Mouse (Mus musculus): Measurements from ENCODE around the gene Olfml2a.
A peak's percentile ranks its signal among the peaks of the same experiment; 100 is the strongest.

Olfml2a gene

DNA sequence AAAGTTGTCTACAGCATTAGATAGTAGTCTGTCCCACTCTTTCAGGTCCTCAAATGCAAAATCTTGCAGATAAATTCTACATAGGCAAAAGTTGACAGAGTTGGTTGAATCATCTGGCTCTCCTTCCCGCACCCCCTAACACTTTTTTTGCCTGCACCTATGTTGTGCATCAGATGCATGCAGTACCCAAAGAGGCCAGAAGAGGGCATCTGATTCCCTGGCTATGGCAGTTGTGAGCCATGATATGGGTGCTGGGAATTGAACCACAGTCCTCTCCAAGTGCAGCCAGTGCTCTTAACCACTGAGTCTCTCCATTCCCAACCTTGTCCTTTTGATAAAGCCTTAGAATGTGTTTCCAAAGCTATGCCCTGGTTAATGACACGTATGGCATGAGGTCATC lies 51.7 kb downstream of the Olfml2a start:
- Histone ChIP-seq H3K36me3 (ENCODE audit: insufficient read depth, low read length) (no peaks in the 10 kb centered on the region), H3K4me1 (replicated peaks; ENCODE audit: low read depth, low read length) (peaks cover 35% of the 10 kb centered on the region), H3K9me3 (ENCODE audit: low read length) (peaks cover 12% of the 10 kb centered on the region), H3K27me3 (ENCODE audit: insufficient read depth, low read length) (peaks cover 7% of the 10 kb centered on the region), H3K4me3 (replicated peaks; ENCODE audit: low read length) (no peak overlapping the region)
- TF ChIP-seq NANOG (IDR thresholded peaks at IDR 0.05; ENCODE audit: borderline replicate concordance, low read length) (no peak), CTCF (conservative IDR thresholded peaks at IDR 0.05; ENCODE audit: low read length) (peak; percentile 76), POU5F1 (IDR thresholded peaks at IDR 0.05; ENCODE audit: borderline replicate concordance, low read length) (no peak)

GRCm38 (mm10) chr2:38986580-38986979 lies 54.8 kb downstream of the Olfml2a start:
- TF ChIP-seq NANOG (IDR thresholded peaks at IDR 0.05; ENCODE audit: borderline replicate concordance, low read length) = no peak
- TF ChIP-seq CTCF (conservative IDR thresholded peaks at IDR 0.05; ENCODE audit: low read length) = no peak
- no peak for TF ChIP-seq POU5F1 (IDR thresholded peaks at IDR 0.05; ENCODE audit: borderline replicate concordance, low read length)
- Histone ChIP-seq H3K9me3 (ENCODE audit: low read length) (peaks cover 12% of the 10 kb centered on the region), H3K36me3 (ENCODE audit: insufficient read depth, low read length) (no peaks in the 10 kb centered on the region), H3K4me3 (replicated peaks; ENCODE audit: low read length) (no peak overlapping the region), H3K4me1 (replicated peaks; ENCODE audit: low read depth, low read length) (peaks cover 29% of the 10 kb centered on the region), H3K27me3 (ENCODE audit: insufficient read depth, low read length) (no peaks in the 10 kb centered on the region)

DNA sequence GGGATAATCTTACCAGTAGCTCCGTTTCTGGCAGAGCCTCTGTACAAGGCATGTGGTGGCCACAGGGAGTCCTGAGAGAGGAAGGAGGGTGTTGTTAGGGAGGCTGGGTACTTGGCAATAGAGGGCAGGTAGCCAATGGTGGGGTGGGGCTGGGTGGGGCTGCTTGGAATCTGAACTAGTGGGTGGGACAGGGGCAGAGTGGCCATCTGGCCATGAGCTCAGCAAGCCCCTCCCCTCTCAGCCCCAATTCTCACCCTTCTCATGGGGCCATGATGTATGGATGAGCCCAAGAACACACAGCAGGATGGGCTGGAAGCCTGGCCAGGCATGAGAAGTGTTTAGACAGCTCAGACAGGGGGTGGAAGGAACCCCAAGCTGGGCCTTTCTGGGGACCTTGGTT lies 55.6 kb downstream of the Olfml2a start:
- Histone ChIP-seq H3K27me3 (ENCODE audit: insufficient read depth, low read length) (no peaks in the 10 kb centered on the region), H3K4me1 (replicated peaks; ENCODE audit: low read depth, low read length) (peaks cover 24% of the 10 kb centered on the region), H3K9me3 (ENCODE audit: low read length) (peaks cover 12% of the 10 kb centered on the region), H3K36me3 (ENCODE audit: insufficient read depth, low read length) (no peaks in the 10 kb centered on the region), H3K4me3 (replicated peaks; ENCODE audit: low read length) (0 out of 2 replicates have a peak overlapping the region, but pooled peaks have one; percentile 8)
- TF ChIP-seq POU5F1 (IDR thresholded peaks at IDR 0.05; ENCODE audit: borderline replicate concordance, low read length) (no peak), CTCF (conservative IDR thresholded peaks at IDR 0.05; ENCODE audit: low read length) (no peak), NANOG (IDR thresholded peaks at IDR 0.05; ENCODE audit: borderline replicate concordance, low read length) (no peak)

- TF ChIP-seq NANOG (IDR thresholded peaks at IDR 0.05; ENCODE audit: borderline replicate concordance, low read length) = no peak
- no peak for TF ChIP-seq CTCF (conservative IDR thresholded peaks at IDR 0.05; ENCODE audit: low read length)
- no peak for TF ChIP-seq POU5F1 (IDR thresholded peaks at IDR 0.05; ENCODE audit: borderline replicate concordance, low read length)
- Histone ChIP-seq H3K27me3 (ENCODE audit: insufficient read depth, low read length) (no peaks in the 10 kb centered on the region), H3K9me3 (ENCODE audit: low read length) (peaks cover 12% of the 10 kb centered on the region), H3K4me3 (replicated peaks; ENCODE audit: low read length) (0 out of 2 replicates have a peak overlapping the region, but pooled peaks have one; percentile 8), H3K36me3 (ENCODE audit: insufficient read depth, low read length) (no peaks in the 10 kb centered on the region), H3K4me1 (replicated peaks; ENCODE audit: low read depth, low read length) (peaks cover 24% of the 10 kb centered on the region)
Observed at GRCm38 (mm10) chr2:38987803-38988510, 56.2 kb downstream of the Olfml2a start.

- H3K27me3 ChIP-seq (ENCODE audit: insufficient read depth, low read length) = no peaks in the 10 kb centered on the region
- H3K4me1 ChIP-seq (replicated peaks; ENCODE audit: low read depth, low read length) = peaks cover 24% of the 10 kb centered on the region
- H3K36me3 ChIP-seq (ENCODE audit: insufficient read depth, low read length) = no peaks in the 10 kb centered on the region
- H3K4me3 ChIP-seq (replicated peaks; ENCODE audit: low read length) = no peak overlapping the region
- TF ChIP-seq CTCF (conservative IDR thresholded peaks at IDR 0.05; ENCODE audit: low read length) (no peak), POU5F1 (IDR thresholded peaks at IDR 0.05; ENCODE audit: borderline replicate concordance, low read length) (no peak), NANOG (IDR thresholded peaks at IDR 0.05; ENCODE audit: borderline replicate concordance, low read length) (no peak)
- H3K9me3 ChIP-seq (ENCODE audit: low read length) = peaks cover 6% of the 10 kb centered on the region
Observed at GRCm38 (mm10) chr2:38988929-38989328, 57.2 kb downstream of the Olfml2a start.

- H3K4me3 ChIP-seq (replicated peaks; ENCODE audit: low read length) = no peak overlapping the region
- TF ChIP-seq NANOG (IDR thresholded peaks at IDR 0.05; ENCODE audit: borderline replicate concordance, low read length) (no peak), POU5F1 (IDR thresholded peaks at IDR 0.05; ENCODE audit: borderline replicate concordance, low read length) (no peak), CTCF (conservative IDR thresholded peaks at IDR 0.05; ENCODE audit: low read length) (no peak)
- H3K4me1 ChIP-seq (replicated peaks; ENCODE audit: low read depth, low read length) = peaks cover 19% of the 10 kb centered on the region
- H3K36me3 ChIP-seq (ENCODE audit: insufficient read depth, low read length) = no peaks in the 10 kb centered on the region
- peaks cover 10% of the 10 kb centered on the region; the same call in 1 of the 2 replicates for H3K27me3 ChIP-seq (ENCODE audit: insufficient read depth, low read length)
- no peaks in the 10 kb centered on the region for H3K9me3 ChIP-seq (ENCODE audit: low read length)
Observed at GRCm38 (mm10) chr2:38992004-38992403, 60.2 kb downstream of the Olfml2a start.

GRCm38 (mm10) chr2:38992452-38992851 lies 60.7 kb downstream of the Olfml2a start:
- Histone ChIP-seq H3K9me3 (ENCODE audit: low read length) (no peaks in the 10 kb centered on the region), H3K36me3 (ENCODE audit: insufficient read depth, low read length) (no peaks in the 10 kb centered on the region)

DNA sequence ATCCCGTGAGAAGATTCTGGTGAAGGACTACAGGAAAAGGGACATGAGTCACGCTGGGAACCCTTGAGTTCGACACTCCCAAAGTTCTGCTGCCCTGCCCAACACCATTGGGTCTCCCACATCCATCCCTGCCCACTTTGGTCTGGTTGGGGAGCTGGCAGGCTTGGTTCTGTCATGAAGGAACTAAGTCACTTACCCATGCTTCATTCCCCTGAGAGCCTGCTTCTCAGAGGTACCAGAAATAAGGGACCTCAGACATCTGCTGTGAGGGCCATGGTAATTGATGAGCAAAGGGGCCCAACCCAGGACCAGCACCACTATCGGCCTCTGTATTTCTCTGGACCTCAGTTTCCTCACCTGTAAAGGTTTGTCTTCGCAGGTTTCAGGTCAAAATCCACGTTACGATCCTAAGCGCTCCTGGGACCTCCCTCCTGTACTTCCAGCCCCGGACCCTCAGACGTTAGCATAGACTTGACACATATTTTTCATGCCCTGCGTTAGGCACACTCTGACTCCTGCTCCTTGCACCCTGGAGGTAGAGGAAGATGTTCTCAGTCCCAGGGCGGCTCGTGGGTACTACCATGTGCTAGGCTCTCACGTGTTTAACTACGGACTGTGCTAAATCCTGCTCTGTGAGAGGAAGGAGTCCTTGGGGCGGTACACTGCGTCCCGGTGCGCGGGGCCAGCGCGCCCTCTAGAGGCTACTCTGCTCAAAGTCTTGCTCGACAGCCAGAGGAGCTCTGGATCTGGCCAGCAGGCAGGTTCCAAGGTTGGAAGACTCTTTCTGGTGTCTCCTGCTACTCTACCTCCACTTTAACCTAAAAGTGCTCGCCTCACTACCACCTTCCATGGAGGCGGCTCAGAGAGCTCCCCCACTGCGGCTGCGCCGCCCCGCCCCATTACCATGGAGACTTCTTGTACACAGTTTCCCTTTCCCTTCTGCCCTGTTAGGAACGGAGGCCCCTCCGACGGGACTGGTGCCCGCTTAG lies 65.9 kb downstream of the Olfml2a start, which contains the start of gene Wdr38:
Gene Wdr38, plus strand, starts transcription at position 91 of the 989 bp plus-strand sequence.
- peaks cover 34% of the 10 kb centered on the region for H3K36me3 ChIP-seq (ENCODE audit: insufficient read depth, low read length)
- peak within 1 kb of the TSS; percentile 71 for H3K4me3 ChIP-seq (replicated peaks; ENCODE audit: low read length)
- TF ChIP-seq NANOG (IDR thresholded peaks at IDR 0.05; ENCODE audit: borderline replicate concordance, low read length) = no peak
- TF ChIP-seq CTCF (conservative IDR thresholded peaks at IDR 0.05; ENCODE audit: low read length) = peak; percentile 75
- no peaks in the 10 kb centered on the region for H3K9me3 ChIP-seq (ENCODE audit: low read length)
- peaks cover 57% of the 10 kb centered on the region for H3K4me1 ChIP-seq (replicated peaks; ENCODE audit: low read depth, low read length)
- peaks cover 17% of the 10 kb centered on the region; the same call in 1 of the 2 replicates for H3K27me3 ChIP-seq (ENCODE audit: insufficient read depth, low read length)

More at GRCm38 (mm10) chr2:38992452-38992851, 60.7 kb downstream of the Olfml2a start:
- Histone ChIP-seq H3K4me3 (replicated peaks; ENCODE audit: low read length) (no peak overlapping the region), H3K4me1 (replicated peaks; ENCODE audit: low read depth, low read length) (peaks cover 19% of the 10 kb centered on the region), H3K27me3 (ENCODE audit: insufficient read depth, low read length) (peaks cover 15% of the 10 kb centered on the region; the same call in 1 of the 2 replicates)
- no peak for TF ChIP-seq NANOG (IDR thresholded peaks at IDR 0.05; ENCODE audit: borderline replicate concordance, low read length)
- TF ChIP-seq CTCF (conservative IDR thresholded peaks at IDR 0.05; ENCODE audit: low read length) = no peak
- TF ChIP-seq POU5F1 (IDR thresholded peaks at IDR 0.05; ENCODE audit: borderline replicate concordance, low read length) = no peak
